Mouse (Mus musculus): ENCODE measurements around the gene Adgrf4. TPM values are rescaled to one million over a fixed set of nuclear protein-coding genes. Genes with fewer than 3 reads are reported as not detected.

Gene Adgrf4
- polyA plus RNA-seq, 1 experiment from 2014 or later = not detected

GRCm38 (mm10) chr17:42690531-42690930 lies 1.6 kb downstream of the Adgrf4 start:
- H3K9me3 ChIP-seq (ENCODE audit: control insufficient read depth, low read length) = no peaks in the 10 kb centered on the region
- no peak overlapping the region for H3K4me2 ChIP-seq (ENCODE audit: low read depth, low read length, severe bottlenecking)
- no peaks in the 10 kb centered on the region for H3K36me3 ChIP-seq (ENCODE audit: control insufficient read depth, insufficient read depth, low read length)
- H3K27me3 ChIP-seq (ENCODE audit: control insufficient read depth, insufficient read depth, low read length) = no peaks in the 10 kb centered on the region
- H3K4me3 ChIP-seq (ENCODE audit: low read depth, low read length) = no peak overlapping the region
- H3K9ac ChIP-seq (ENCODE audit: low read length) = no peak overlapping the region
- no peaks in the 10 kb centered on the region for H3K4me1 ChIP-seq (replicated peaks; ENCODE audit: control insufficient read depth, insufficient read depth, low read length)
- 88% methylated on average over 8 of the region's 8 CpGs for WGBS
- no peak overlapping the region for H3K27ac ChIP-seq (ENCODE audit: low read depth, low read length)
- ATAC-seq (replicated peaks; ENCODE audit: low FRiP score) (no peak), DNase-seq (ENCODE audit: low spot score) (no peak)

- H3K4me3 ChIP-seq (ENCODE audit: low read depth, low read length) = no peak overlapping the region
- 23% methylated on average over 14 of the region's 14 CpGs for WGBS
- H3K27me3 ChIP-seq (ENCODE audit: control insufficient read depth, insufficient read depth, low read length) = no peaks in the 10 kb centered on the region
- peak; percentile 93 for ATAC-seq (replicated peaks; ENCODE audit: low FRiP score)
- H3K27ac ChIP-seq (ENCODE audit: low read depth, low read length) = no peak overlapping the region
- H3K36me3 ChIP-seq (ENCODE audit: control insufficient read depth, insufficient read depth, low read length) = no peaks in the 10 kb centered on the region
- H3K4me2 ChIP-seq (ENCODE audit: low read depth, low read length, severe bottlenecking) = no peak overlapping the region
- no peaks in the 10 kb centered on the region for H3K9me3 ChIP-seq (ENCODE audit: control insufficient read depth, low read length)
- DNase-seq (ENCODE audit: low spot score) = peak; percentile 83
- H3K4me1 ChIP-seq (replicated peaks; ENCODE audit: control insufficient read depth, insufficient read depth, low read length) = no peaks in the 10 kb centered on the region
- H3K9ac ChIP-seq (ENCODE audit: low read length) = no peak overlapping the region; the same call in 1 of the 2 replicates
Measured at GRCm38 (mm10) chr17:42658634-42659422, 33.3 kb downstream of the Adgrf4 start.

- WGBS = 89% methylated on average over 3 of the region's 3 CpGs
- no peak overlapping the region for H3K4me3 ChIP-seq (ENCODE audit: low read depth, low read length)
- no peaks in the 10 kb centered on the region for H3K27me3 ChIP-seq (ENCODE audit: control insufficient read depth, insufficient read depth, low read length)
- H3K9ac ChIP-seq (ENCODE audit: low read length) = no peak overlapping the region
- no peak overlapping the region for H3K4me2 ChIP-seq (ENCODE audit: low read depth, low read length, severe bottlenecking)
- no peaks in the 10 kb centered on the region for H3K4me1 ChIP-seq (replicated peaks; ENCODE audit: control insufficient read depth, insufficient read depth, low read length)
- no peak for ATAC-seq (replicated peaks; ENCODE audit: low FRiP score)
- H3K9me3 ChIP-seq (ENCODE audit: control insufficient read depth, low read length) = no peaks in the 10 kb centered on the region
- H3K36me3 ChIP-seq (ENCODE audit: control insufficient read depth, insufficient read depth, low read length) = no peaks in the 10 kb centered on the region
- H3K27ac ChIP-seq (ENCODE audit: low read depth, low read length) = no peak overlapping the region
- DNase-seq (ENCODE audit: low spot score) = no peak
Measured at GRCm38 (mm10) chr17:42643416-42643815, 48.7 kb downstream of the Adgrf4 start.

- 83% methylated on average over 2 of the region's 2 CpGs for WGBS
- no peak for DNase-seq (ENCODE audit: low spot score)
- Histone ChIP-seq H3K4me3 (ENCODE audit: low read depth, low read length) (no peak overlapping the region), H3K4me2 (ENCODE audit: low read depth, low read length, severe bottlenecking) (no peak overlapping the region), H3K36me3 (ENCODE audit: control insufficient read depth, insufficient read depth, low read length) (no peaks in the 10 kb centered on the region), H3K9me3 (ENCODE audit: control insufficient read depth, low read length) (no peaks in the 10 kb centered on the region), H3K4me1 (replicated peaks; ENCODE audit: control insufficient read depth, insufficient read depth, low read length) (no peaks in the 10 kb centered on the region), H3K27ac (ENCODE audit: low read depth, low read length) (no peak overlapping the region), H3K27me3 (ENCODE audit: control insufficient read depth, insufficient read depth, low read length) (no peaks in the 10 kb centered on the region), H3K9ac (ENCODE audit: low read length) (no peak overlapping the region)
- ATAC-seq (replicated peaks; ENCODE audit: low FRiP score) = no peak
Measured at GRCm38 (mm10) chr17:42630206-42630605, 61.9 kb downstream of the Adgrf4 start.

- H3K27ac ChIP-seq (ENCODE audit: low read depth, low read length) = no peak overlapping the region
- no peaks in the 10 kb centered on the region for H3K9me3 ChIP-seq (ENCODE audit: control insufficient read depth, low read length)
- H3K4me3 ChIP-seq (ENCODE audit: low read depth, low read length) = no peak overlapping the region
- no peak overlapping the region for H3K4me2 ChIP-seq (ENCODE audit: low read depth, low read length, severe bottlenecking)
- ATAC-seq (replicated peaks; ENCODE audit: low FRiP score) (peak; percentile 68; the same call in 1 of the 2 replicates), DNase-seq (ENCODE audit: low spot score) (no peak)
- 45% methylated on average over 6 of the region's 6 CpGs for WGBS
- no peaks in the 10 kb centered on the region for H3K36me3 ChIP-seq (ENCODE audit: control insufficient read depth, insufficient read depth, low read length)
- H3K4me1 ChIP-seq (replicated peaks; ENCODE audit: control insufficient read depth, insufficient read depth, low read length) = 0 out of 2 replicates have a peak, but pooled peaks cover 3% of the 10 kb centered on the region
- no peak overlapping the region for H3K9ac ChIP-seq (ENCODE audit: low read length)
- H3K27me3 ChIP-seq (ENCODE audit: control insufficient read depth, insufficient read depth, low read length) = no peaks in the 10 kb centered on the region
Measured at GRCm38 (mm10) chr17:42613043-42613737, 78.9 kb downstream of the Adgrf4 start.

- ATAC-seq (replicated peaks; ENCODE audit: low FRiP score) (no peak), DNase-seq (ENCODE audit: low spot score) (no peak)
- no peaks in the 10 kb centered on the region for H3K36me3 ChIP-seq (ENCODE audit: control insufficient read depth, insufficient read depth, low read length)
- WGBS = 81% methylated on average over 8 of the region's 8 CpGs
- H3K4me2 ChIP-seq (ENCODE audit: low read depth, low read length, severe bottlenecking) = no peak within 1 kb of the TSS
- no peak within 1 kb of the TSS for H3K9ac ChIP-seq (ENCODE audit: low read length)
- 0 out of 2 replicates have a peak, but pooled peaks cover 3% of the 10 kb centered on the region for H3K4me1 ChIP-seq (replicated peaks; ENCODE audit: control insufficient read depth, insufficient read depth, low read length)
- no peak within 1 kb of the TSS for H3K4me3 ChIP-seq (ENCODE audit: low read depth, low read length)
- H3K27me3 ChIP-seq (ENCODE audit: control insufficient read depth, insufficient read depth, low read length) = no peaks in the 10 kb centered on the region
- no peaks in the 10 kb centered on the region for H3K9me3 ChIP-seq (ENCODE audit: control insufficient read depth, low read length)
- no peak within 1 kb of the TSS for H3K27ac ChIP-seq (ENCODE audit: low read depth, low read length)
Measured at GRCm38 (mm10) chr17:42611295-42611694, 80.8 kb downstream of the Adgrf4 start, which contains the start of gene Opn5. Gene Opn5 (minus strand): TSS chr17:42611395.

GRCm38 (mm10) chr17:42608270-42608669 lies 83.8 kb downstream of the Adgrf4 start:
- WGBS = 19% methylated on average over 3 of the region's 3 CpGs
- Histone ChIP-seq H3K27ac (ENCODE audit: low read depth, low read length) (no peak overlapping the region), H3K9ac (ENCODE audit: low read length) (no peak overlapping the region)

More at GRCm38 (mm10) chr17:42608270-42608669, 83.8 kb downstream of the Adgrf4 start:
- H3K36me3 ChIP-seq (ENCODE audit: control insufficient read depth, insufficient read depth, low read length) = no peaks in the 10 kb centered on the region
- H3K4me2 ChIP-seq (ENCODE audit: low read depth, low read length, severe bottlenecking) = no peak overlapping the region
- no peak overlapping the region for H3K4me3 ChIP-seq (ENCODE audit: low read depth, low read length)
- ATAC-seq (replicated peaks; ENCODE audit: low FRiP score) (no peak), DNase-seq (ENCODE audit: low spot score) (no peak)
- H3K27me3 ChIP-seq (ENCODE audit: control insufficient read depth, insufficient read depth, low read length) = no peaks in the 10 kb centered on the region
- no peaks in the 10 kb centered on the region for H3K9me3 ChIP-seq (ENCODE audit: control insufficient read depth, low read length)
- H3K4me1 ChIP-seq (replicated peaks; ENCODE audit: control insufficient read depth, insufficient read depth, low read length) = 0 out of 2 replicates have a peak, but pooled peaks cover 3% of the 10 kb centered on the region
